Mouse (Mus musculus): ENCODE measurements around the gene Cyp2u1. TPM values are rescaled to one million over a fixed set of nuclear protein-coding genes. Genes with fewer than 3 reads are reported as not detected.
A peak's percentile ranks its signal among the peaks of the same experiment; 100 is the strongest.

Cyp2u1 gene
- polyA plus RNA-seq, 1 experiment from 2014 or later: 3.9 TPM

GRCm38 (mm10) chr3:131292959-131293358 is 10.1 kb downstream of the Cyp2u1 start:
- no peak overlapping the region for H3K4me2 ChIP-seq (replicated peaks; ENCODE audit: low read depth, low read length)
- H3K27me3 ChIP-seq (ENCODE audit: insufficient read depth, low read length): no peaks in the 10 kb centered on the region
- no peak overlapping the region for H3K4me3 ChIP-seq (ENCODE audit: low read length)
- no peaks in the 10 kb centered on the region for H3K9me3 ChIP-seq (ENCODE audit: low read length)
- WGBS: 77% methylated on average over 3 of the region's 3 CpGs
- H3K4me1 ChIP-seq (ENCODE audit: insufficient read depth, low read length): no peaks in the 10 kb centered on the region
- H3K27ac ChIP-seq (ENCODE audit: low read length): no peak overlapping the region
- no peak for ATAC-seq (ENCODE audit: low FRiP score, low TSS enrichment)
- H3K9ac ChIP-seq (replicated peaks; ENCODE audit: low read length): no peak overlapping the region
- no peaks in the 10 kb centered on the region for H3K36me3 ChIP-seq (ENCODE audit: insufficient read depth, low read length)

DNA sequence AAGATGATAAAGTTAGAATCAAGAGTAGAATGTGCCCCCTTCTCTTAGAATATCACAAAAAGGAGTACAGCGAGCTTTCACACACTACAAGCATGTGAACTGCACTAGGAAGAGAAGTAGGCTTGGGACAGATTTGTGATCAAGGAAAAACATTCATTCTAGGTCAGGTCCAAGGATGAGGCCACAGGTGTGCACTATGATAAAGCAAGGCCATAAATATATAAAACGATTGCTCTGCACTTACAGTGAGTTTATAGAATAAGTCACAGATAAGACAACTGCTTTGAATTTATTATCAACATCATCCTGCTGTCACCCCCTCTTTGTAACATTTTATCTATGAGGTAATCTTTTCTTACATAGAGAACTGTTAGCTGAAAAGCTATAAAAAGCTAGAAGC is 10.7 kb downstream of the Cyp2u1 start:
- 84% methylated on average over 2 of the region's 2 CpGs for WGBS
- H3K27me3 ChIP-seq (ENCODE audit: insufficient read depth, low read length): no peaks in the 10 kb centered on the region
- no peaks in the 10 kb centered on the region for H3K36me3 ChIP-seq (ENCODE audit: insufficient read depth, low read length)
- no peaks in the 10 kb centered on the region for H3K4me1 ChIP-seq (ENCODE audit: insufficient read depth, low read length)
- no peak overlapping the region for H3K9ac ChIP-seq (replicated peaks; ENCODE audit: low read length)
- H3K27ac ChIP-seq (ENCODE audit: low read length): no peak overlapping the region
- H3K9me3 ChIP-seq (ENCODE audit: low read length): no peaks in the 10 kb centered on the region
- no peak overlapping the region for H3K4me2 ChIP-seq (replicated peaks; ENCODE audit: low read depth, low read length)
- H3K4me3 ChIP-seq (ENCODE audit: low read length): no peak overlapping the region
- ATAC-seq (ENCODE audit: low FRiP score, low TSS enrichment): no peak

DNA sequence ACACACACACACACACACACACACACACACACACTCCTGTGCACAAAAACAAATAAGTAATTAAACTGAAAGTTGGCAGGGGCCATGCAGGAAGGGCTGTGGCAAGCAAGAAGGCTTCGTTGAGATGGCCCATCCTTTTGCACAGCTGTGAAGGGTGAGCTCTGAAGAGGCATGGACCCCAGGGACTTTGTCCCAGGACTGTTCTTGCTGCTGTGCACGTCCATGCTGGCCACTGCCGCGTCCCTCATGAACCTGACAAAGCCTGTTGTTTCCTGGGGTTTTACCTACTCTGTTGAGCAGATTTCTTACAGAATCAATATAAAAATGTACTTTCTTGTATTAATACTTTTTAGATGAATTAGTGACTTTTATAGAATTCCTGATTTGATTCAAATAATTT is 11.1 kb downstream of the Cyp2u1 start:
- H3K4me2 ChIP-seq (replicated peaks; ENCODE audit: low read depth, low read length): no peak overlapping the region
- WGBS: 92% methylated on average over 4 of the region's 4 CpGs

DNA sequence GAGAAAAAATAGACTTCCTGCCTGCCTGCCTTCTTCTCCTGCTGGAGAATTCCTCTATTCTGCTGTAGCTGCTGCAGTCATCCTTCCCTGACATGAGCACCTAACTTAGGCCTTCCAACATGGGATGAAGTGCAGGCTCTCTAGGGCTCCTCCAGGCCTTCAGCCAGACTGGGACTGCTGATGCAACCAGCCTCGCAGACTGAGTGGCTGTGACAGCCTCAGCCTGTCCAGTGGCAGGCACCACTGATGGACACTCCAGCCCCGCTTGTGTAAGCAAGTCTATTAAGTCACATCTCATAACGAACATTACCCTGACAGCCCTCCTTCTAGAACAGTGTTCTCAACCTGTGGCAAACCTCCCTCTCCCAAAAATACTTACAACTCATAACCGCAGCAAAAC is 28.9 kb downstream of the Cyp2u1 start:
- H3K4me3 ChIP-seq (ENCODE audit: low read length): no peak overlapping the region
- WGBS: 72% methylated on average over 4 of the region's 4 CpGs
- H3K27ac ChIP-seq (ENCODE audit: low read length): no peak overlapping the region
- no peak for ATAC-seq (ENCODE audit: low FRiP score, low TSS enrichment)
- H3K4me1 ChIP-seq (ENCODE audit: insufficient read depth, low read length): peaks cover 30% of the 10 kb centered on the region
- no peak overlapping the region for H3K4me2 ChIP-seq (replicated peaks; ENCODE audit: low read depth, low read length)
- no peaks in the 10 kb centered on the region for H3K36me3 ChIP-seq (ENCODE audit: insufficient read depth, low read length)
- H3K27me3 ChIP-seq (ENCODE audit: insufficient read depth, low read length): no peaks in the 10 kb centered on the region
- H3K9me3 ChIP-seq (ENCODE audit: low read length): no peaks in the 10 kb centered on the region
- H3K9ac ChIP-seq (replicated peaks; ENCODE audit: low read length): no peak overlapping the region

More for the DNA sequence above, 11.1 kb downstream of the Cyp2u1 start:
- ATAC-seq (ENCODE audit: low FRiP score, low TSS enrichment): no peak
- H3K4me3 ChIP-seq (ENCODE audit: low read length): no peak overlapping the region
- H3K27me3 ChIP-seq (ENCODE audit: insufficient read depth, low read length): no peaks in the 10 kb centered on the region
- no peaks in the 10 kb centered on the region for H3K36me3 ChIP-seq (ENCODE audit: insufficient read depth, low read length)
- no peak overlapping the region for H3K9ac ChIP-seq (replicated peaks; ENCODE audit: low read length)
- no peaks in the 10 kb centered on the region for H3K4me1 ChIP-seq (ENCODE audit: insufficient read depth, low read length)
- no peak overlapping the region for H3K27ac ChIP-seq (ENCODE audit: low read length)
- no peaks in the 10 kb centered on the region for H3K9me3 ChIP-seq (ENCODE audit: low read length)

DNA sequence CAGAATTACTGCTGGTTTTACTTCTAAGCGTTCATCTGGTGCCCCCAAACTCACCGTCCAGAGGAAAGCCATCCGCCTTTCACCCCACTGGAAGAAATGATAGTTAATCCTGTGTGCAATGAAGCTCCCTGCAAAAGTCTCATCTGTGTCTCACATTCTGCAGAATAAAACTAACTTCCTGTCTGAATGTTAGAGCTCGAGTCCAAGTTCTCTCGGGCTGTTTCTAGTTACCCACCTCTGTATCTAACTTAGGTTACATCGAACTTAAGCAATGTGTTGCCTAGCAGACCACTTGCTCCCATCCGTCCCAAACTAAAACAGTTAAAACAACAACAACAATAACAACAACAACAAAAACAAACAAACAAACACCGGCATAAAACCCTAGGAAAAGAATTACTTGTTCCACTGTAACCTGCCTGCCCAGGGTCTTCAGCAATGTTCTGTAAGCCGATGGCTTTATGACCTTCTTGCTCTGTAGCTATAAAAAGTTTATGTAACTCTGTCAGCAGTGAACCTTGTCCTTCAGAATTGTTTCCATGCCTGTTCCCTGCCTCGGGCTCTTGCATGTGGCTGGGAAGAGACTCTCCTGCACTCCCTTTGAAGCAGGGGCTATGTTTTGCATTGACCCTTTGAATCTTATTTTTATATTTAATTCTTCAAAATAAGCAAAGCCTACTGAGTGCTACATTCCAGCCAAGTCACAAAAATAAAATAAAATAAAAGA is 30.5 kb downstream of the Cyp2u1 start:
- H3K27me3 ChIP-seq (ENCODE audit: insufficient read depth, low read length): no peaks in the 10 kb centered on the region
- H3K36me3 ChIP-seq (ENCODE audit: insufficient read depth, low read length): no peaks in the 10 kb centered on the region
- 20% methylated on average over 10 of the region's 10 CpGs for WGBS
- peak; percentile 24 for ATAC-seq (ENCODE audit: low FRiP score, low TSS enrichment)
- peak overlapping the region; percentile 66 for H3K9ac ChIP-seq (replicated peaks; ENCODE audit: low read length)
- H3K4me2 ChIP-seq (replicated peaks; ENCODE audit: low read depth, low read length): peak overlapping the region; percentile 57
- H3K4me3 ChIP-seq (ENCODE audit: low read length): peak overlapping the region; percentile 71
- peak overlapping the region; percentile 75 for H3K27ac ChIP-seq (ENCODE audit: low read length)
- H3K4me1 ChIP-seq (ENCODE audit: insufficient read depth, low read length): peaks cover 42% of the 10 kb centered on the region
- H3K9me3 ChIP-seq (ENCODE audit: low read length): no peaks in the 10 kb centered on the region

DNA sequence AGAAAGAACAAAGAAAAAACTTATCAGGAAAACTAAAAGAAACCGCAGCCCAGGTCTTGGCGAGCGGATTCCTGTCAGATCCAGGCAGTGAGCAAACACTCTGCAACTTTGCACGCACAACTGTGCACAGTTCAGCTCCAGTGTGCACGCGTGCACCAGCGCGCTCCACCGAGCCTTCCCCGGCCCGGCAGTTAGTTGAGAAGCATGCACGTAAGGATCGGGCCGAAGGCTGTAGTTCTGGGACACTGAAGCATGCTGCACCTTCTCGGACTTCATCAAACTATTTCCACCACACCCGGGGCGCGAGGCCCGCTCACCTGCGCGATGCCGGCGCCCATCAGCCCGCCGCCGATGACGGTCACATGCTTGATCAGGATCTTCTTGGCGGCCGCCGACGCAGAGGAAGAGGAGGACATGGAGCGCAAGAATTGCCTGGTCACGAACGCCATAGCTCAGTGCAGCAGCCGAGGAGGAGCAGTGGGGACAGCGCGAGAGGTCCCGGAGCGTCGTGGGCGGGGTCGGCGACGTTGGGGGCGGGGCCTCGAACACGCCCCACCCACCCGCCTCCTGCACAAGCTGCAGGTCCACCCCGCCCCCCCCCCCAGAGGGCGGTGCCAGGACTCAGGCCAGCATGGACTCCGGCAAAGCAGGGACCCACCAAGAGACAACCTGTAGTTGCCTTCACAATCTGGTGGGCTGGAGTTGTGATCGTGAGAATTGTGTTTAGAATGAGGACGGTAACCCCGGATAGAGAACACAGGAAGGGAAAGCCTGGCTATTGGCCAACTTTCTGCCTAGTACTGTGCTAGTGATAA is 31.3 kb downstream of the Cyp2u1 start, which contains the start of gene Hadh:
Gene Hadh (minus strand): TSS at position 543 of the 815 bp plus-strand sequence.
- peak within 1 kb of the TSS; percentile 57 for H3K4me2 ChIP-seq (replicated peaks; ENCODE audit: low read depth, low read length)
- under 1% methylated on average over 53 of the region's 54 CpGs for WGBS
- H3K4me3 ChIP-seq (ENCODE audit: low read length): peak within 1 kb of the TSS; percentile 71

DNA sequence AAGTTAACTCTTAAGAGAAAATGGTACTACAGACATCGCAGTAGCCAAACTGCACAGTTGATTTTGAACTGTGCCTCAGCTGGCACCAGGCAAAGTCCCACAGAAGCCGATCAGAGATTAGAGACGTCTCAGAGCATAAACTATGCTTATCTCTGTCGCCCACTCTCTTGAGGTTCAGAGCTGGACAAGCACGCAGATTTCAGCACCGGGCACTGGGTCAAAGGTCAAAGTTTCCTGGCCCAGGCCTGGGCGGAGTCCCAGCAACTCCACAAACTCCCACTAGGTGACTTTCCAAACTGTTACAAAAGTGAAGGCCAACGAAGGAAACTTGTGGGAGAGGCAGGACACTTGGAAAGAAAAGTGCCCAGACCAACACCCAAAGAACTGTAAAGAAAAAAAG is 31.9 kb downstream of the Cyp2u1 start:
- WGBS: 8% methylated on average over 8 of the region's 8 CpGs
- peak; percentile 39; the same call in 1 of the 2 replicates for ATAC-seq (ENCODE audit: low FRiP score, low TSS enrichment)
- Histone ChIP-seq H3K9ac (replicated peaks; ENCODE audit: low read length) (peak overlapping the region; percentile 78), H3K36me3 (ENCODE audit: insufficient read depth, low read length) (0 out of 2 replicates have a peak, but pooled peaks cover 6% of the 10 kb centered on the region), H3K4me3 (ENCODE audit: low read length) (peak overlapping the region; percentile 71), H3K4me1 (ENCODE audit: insufficient read depth, low read length) (peaks cover 42% of the 10 kb centered on the region), H3K9me3 (ENCODE audit: low read length) (no peaks in the 10 kb centered on the region), H3K4me2 (replicated peaks; ENCODE audit: low read depth, low read length) (peak overlapping the region; percentile 57), H3K27ac (ENCODE audit: low read length) (peak overlapping the region; percentile 70), H3K27me3 (ENCODE audit: insufficient read depth, low read length) (no peaks in the 10 kb centered on the region)

More for the DNA sequence above, 31.3 kb downstream of the Cyp2u1 start, which contains the start of gene Hadh:
- Histone ChIP-seq H3K27ac (ENCODE audit: low read length) (peak within 1 kb of the TSS; percentile 75), H3K36me3 (ENCODE audit: insufficient read depth, low read length) (0 out of 2 replicates have a peak, but pooled peaks cover 6% of the 10 kb centered on the region), H3K9ac (replicated peaks; ENCODE audit: low read length) (peak within 1 kb of the TSS; percentile 78), H3K27me3 (ENCODE audit: insufficient read depth, low read length) (no peaks in the 10 kb centered on the region), H3K4me1 (ENCODE audit: insufficient read depth, low read length) (peaks cover 42% of the 10 kb centered on the region), H3K9me3 (ENCODE audit: low read length) (no peaks in the 10 kb centered on the region)
- ATAC-seq (ENCODE audit: low FRiP score, low TSS enrichment): peak; percentile 93

GRCm38 (mm10) chr3:131270381-131270780 is 32.6 kb downstream of the Cyp2u1 start:
- ATAC-seq (ENCODE audit: low FRiP score, low TSS enrichment): no peak
- H3K4me3 ChIP-seq (ENCODE audit: low read length): peak overlapping the region; percentile 71; the same call in 1 of the 2 replicates
- 62% methylated on average over 6 of the region's 6 CpGs for WGBS
- peaks cover 42% of the 10 kb centered on the region for H3K4me1 ChIP-seq (ENCODE audit: insufficient read depth, low read length)
- peak overlapping the region; percentile 57 for H3K4me2 ChIP-seq (replicated peaks; ENCODE audit: low read depth, low read length)
- 0 out of 2 replicates have a peak, but pooled peaks cover 6% of the 10 kb centered on the region for H3K36me3 ChIP-seq (ENCODE audit: insufficient read depth, low read length)
- H3K9me3 ChIP-seq (ENCODE audit: low read length): no peaks in the 10 kb centered on the region
- no peak overlapping the region for H3K27ac ChIP-seq (ENCODE audit: low read length)
- H3K27me3 ChIP-seq (ENCODE audit: insufficient read depth, low read length): no peaks in the 10 kb centered on the region
- no peak overlapping the region for H3K9ac ChIP-seq (replicated peaks; ENCODE audit: low read length)

- ATAC-seq (ENCODE audit: low FRiP score, low TSS enrichment): no peak
Observed at GRCm38 (mm10) chr3:131266366-131267050, 36.5 kb downstream of the Cyp2u1 start.

More at GRCm38 (mm10) chr3:131266366-131267050, 36.5 kb downstream of the Cyp2u1 start:
- H3K4me2 ChIP-seq (replicated peaks; ENCODE audit: low read depth, low read length): no peak overlapping the region
- WGBS: 87% methylated on average over 3 of the region's 3 CpGs
- H3K9me3 ChIP-seq (ENCODE audit: low read length): peaks cover 1% of the 10 kb centered on the region; the same call in 1 of the 2 replicates
- H3K27me3 ChIP-seq (ENCODE audit: insufficient read depth, low read length): no peaks in the 10 kb centered on the region
- H3K9ac ChIP-seq (replicated peaks; ENCODE audit: low read length): no peak overlapping the region
- no peak overlapping the region for H3K4me3 ChIP-seq (ENCODE audit: low read length)
- H3K36me3 ChIP-seq (ENCODE audit: insufficient read depth, low read length): peaks cover 13% of the 10 kb centered on the region
- H3K4me1 ChIP-seq (ENCODE audit: insufficient read depth, low read length): peaks cover 40% of the 10 kb centered on the region
- no peak overlapping the region for H3K27ac ChIP-seq (ENCODE audit: low read length)
